Mouse (Mus musculus) liver, adult 2 months (tissue): ENCODE measurements around the gene Ppp1r14d. TPM values are rescaled to one million over a fixed set of nuclear protein-coding genes. Genes with fewer than 3 reads are reported as not detected.

ENCODE experiments used
- DNase-seq: peaks from one replicate; pipeline ENCODE4 v3.0.0-alpha.2; 2011; ENCODE audit warnings: low read depth, low spot score; ENCODE audit errors: extremely low read depth
- H3K27ac ChIP-seq: fragments of 200-500 bp; replicated peaks from 2 replicates; pipeline ENCODE4 v1.5.1; 2012; ENCODE audit warnings: low read depth, mild to moderate bottlenecking, control low read depth, inconsistent platforms, low read length; ENCODE audit not compliant: insufficient read depth
- H3K27me3 ChIP-seq: fragments of 200-500 bp; 2 replicates; pipeline ENCODE4 v1.6.1; 2012; ENCODE audit warnings: mild to moderate bottlenecking, moderate library complexity, low read length, inconsistent platforms; ENCODE audit not compliant: control insufficient read depth, insufficient read depth
- H3K36me3 ChIP-seq: fragments of 200-500 bp; 2 replicates; pipeline ENCODE4 v1.6.1; 2012; ENCODE audit warnings: low read length, inconsistent platforms; ENCODE audit not compliant: control insufficient read depth, insufficient read depth
- H3K4me1 ChIP-seq: fragments of 200-500 bp; 2 replicates; pipeline ENCODE4 v1.6.1; 2011; ENCODE audit warnings: low read length; ENCODE audit not compliant: control insufficient read depth, insufficient read depth
- H3K4me3 ChIP-seq: fragments of 200-500 bp; 2 replicates; pipeline ENCODE4 v1.5.1; 2011; ENCODE audit warnings: low read depth, mild to moderate bottlenecking, control low read depth, low read length, moderate library complexity; ENCODE audit not compliant: insufficient read depth
- H3K79me2 ChIP-seq: fragments of 200-500 bp; 2 replicates; pipeline ENCODE4 v1.6.1; 2012; ENCODE audit warnings: inconsistent platforms, mild to moderate bottlenecking, low read length, moderate library complexity; ENCODE audit not compliant: control insufficient read depth, insufficient read depth
- H3K9ac ChIP-seq: fragments of 200-500 bp; 2 replicates; pipeline ENCODE4 v1.6.1; 2012; ENCODE audit warnings: low read depth, mild to moderate bottlenecking, control low read depth, inconsistent platforms, low read length
- CTCF ChIP-seq: fragments of 200-500 bp; IDR thresholded peaks from 2 replicates; pipeline ENCODE4 v1.5.1; 2011; ENCODE audit warnings: low read depth, low read length, control low read depth
- POLR2A ChIP-seq: fragments of 200-500 bp; IDR thresholded peaks from 2 replicates; pipeline ENCODE4 v1.6.1; 2011; ENCODE audit warnings: low read length, control low read depth; ENCODE audit not compliant: insufficient read depth; ENCODE audit errors: extremely low read depth
- WGBS: fragments of 180-500 bp; shearing (Covaris S2); methylation state at CpG from one replicate; pipeline ENCODE4 v1.1.7; 2018; 5-methylcytosine and 5-hydroxymethylcytosine counted together
- polyA plus RNA-seq: library from polyadenylated mRNA; depleted of rRNA; stranded (reverse); fragments of >200 nt; gene quantifications from 2 replicates; pipeline ENCODE4 v1.2.3, GENCODE M21; 2012
- total RNA-seq: library from RNA; depleted of rRNA; stranded (reverse); fragments of >200 nt; gene quantifications from 2 replicates; pipeline ENCODE4 v1.2.3, GENCODE M21; 2014

The Ppp1r14d gene
- total and polyA plus RNA-seq, 2 experiments, result 0.11 TPM; not detected in 1

DNA sequence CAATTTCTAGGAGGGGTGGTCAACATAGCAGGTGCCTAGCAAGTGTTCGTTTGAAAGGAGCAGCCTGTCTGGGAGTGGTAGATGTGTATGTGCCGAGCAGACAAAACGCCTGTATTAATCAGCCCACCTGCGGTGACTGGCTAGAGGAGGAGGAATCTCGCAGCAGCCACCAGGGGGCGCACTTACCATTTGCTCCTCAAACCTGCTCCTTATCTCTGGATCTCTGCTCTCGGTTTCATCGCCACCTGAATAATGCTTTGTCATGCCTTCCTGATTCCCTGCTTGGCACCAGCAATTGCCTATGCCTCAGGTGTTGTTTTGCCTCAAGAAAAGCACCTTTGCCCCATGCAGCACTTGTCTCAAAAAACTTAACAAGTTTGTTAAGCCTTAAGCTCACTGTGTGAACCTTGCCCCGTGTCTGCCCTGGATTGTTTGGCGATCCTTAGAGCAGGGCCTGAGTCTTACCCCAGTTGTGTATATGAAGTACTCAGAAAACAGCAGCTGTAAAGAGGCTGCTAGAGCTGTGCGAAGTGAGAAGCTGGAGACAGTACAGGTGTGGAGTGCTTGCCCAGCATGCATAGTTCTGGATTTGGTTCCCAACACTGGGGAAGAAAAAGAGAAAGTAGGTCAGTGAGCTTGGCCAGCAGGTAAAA lies 21.2 kb upstream of the Ppp1r14d start:
- peak overlapping the region; percentile 76 for H3K27ac ChIP-seq
- peak; percentile 80 for DNase-seq
- H3K4me1 ChIP-seq, result peaks cover 6% of the 10 kb centered on the region
- TF ChIP-seq CTCF (peak; percentile 94), POLR2A (no peak)
- no peaks in the 10 kb centered on the region for H3K79me2 ChIP-seq
- H3K9ac ChIP-seq, result peak overlapping the region; percentile 41; the same call in 1 of the 2 replicates
- H3K27me3 ChIP-seq, result no peaks in the 10 kb centered on the region
- H3K36me3 ChIP-seq, result no peaks in the 10 kb centered on the region
- WGBS, result 4% methylated on average over 11 of the region's 11 CpGs
- H3K4me3 ChIP-seq, result no peak overlapping the region

DNA sequence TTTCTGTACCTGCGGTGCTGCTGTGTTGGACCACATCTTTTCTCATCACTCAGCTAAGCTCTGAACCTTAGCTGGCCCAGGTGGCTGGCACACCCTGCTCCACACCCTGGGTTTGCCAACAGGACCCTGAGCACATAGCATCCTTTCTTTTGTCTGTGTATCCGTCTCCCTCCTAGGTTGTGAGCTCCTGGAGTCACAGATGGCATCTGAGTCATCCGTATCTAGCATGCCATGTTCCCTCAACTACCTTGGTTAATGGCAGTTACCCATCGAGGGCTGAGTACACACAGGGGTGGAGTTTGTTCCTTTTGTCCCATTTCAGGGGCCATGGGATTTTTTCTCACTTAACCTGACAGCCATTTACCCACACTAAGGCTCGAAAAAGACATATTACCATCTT lies 20.7 kb upstream of the Ppp1r14d start:
- no peak overlapping the region for H3K9ac ChIP-seq
- H3K79me2 ChIP-seq, result no peaks in the 10 kb centered on the region
- H3K4me3 ChIP-seq, result no peak overlapping the region
- TF ChIP-seq POLR2A, result no peak
- TF ChIP-seq CTCF, result no peak
- H3K36me3 ChIP-seq, result no peaks in the 10 kb centered on the region
- 63% methylated on average over 5 of the region's 5 CpGs for WGBS
- H3K27me3 ChIP-seq, result no peaks in the 10 kb centered on the region
- DNase-seq, result no peak
- H3K27ac ChIP-seq, result no peak overlapping the region
- peaks cover 6% of the 10 kb centered on the region for H3K4me1 ChIP-seq

DNA sequence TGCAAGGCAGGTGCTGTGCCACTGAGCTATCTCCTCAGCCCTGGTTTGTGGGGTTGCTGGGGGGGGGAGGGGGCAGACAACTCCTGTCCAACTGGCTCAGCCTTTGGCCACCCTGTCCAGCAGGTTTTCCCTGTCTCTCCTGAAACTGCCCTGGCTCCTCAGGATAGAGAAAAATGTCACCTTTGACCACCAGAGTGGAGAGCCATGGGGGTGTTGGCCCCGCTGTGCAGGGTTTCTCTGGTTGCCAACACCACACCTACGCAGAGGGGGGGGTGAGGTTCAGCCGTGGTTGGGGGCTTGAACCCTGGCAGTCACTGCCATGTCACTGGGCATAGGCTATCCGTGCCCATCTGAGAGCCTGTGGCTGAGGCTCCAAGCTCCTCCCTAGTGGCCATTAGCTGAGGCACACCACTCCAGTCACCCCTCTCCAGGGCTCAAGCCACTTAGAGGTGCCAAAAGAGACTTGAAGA lies 19.9 kb upstream of the Ppp1r14d start:
- peaks cover 6% of the 10 kb centered on the region for H3K4me1 ChIP-seq
- no peak overlapping the region for H3K27ac ChIP-seq
- TF ChIP-seq POLR2A (no peak), CTCF (no peak)
- no peak overlapping the region for H3K4me3 ChIP-seq
- H3K27me3 ChIP-seq, result no peaks in the 10 kb centered on the region
- no peak for DNase-seq
- WGBS, result 67% methylated on average over 4 of the region's 4 CpGs
- no peaks in the 10 kb centered on the region for H3K79me2 ChIP-seq
- no peaks in the 10 kb centered on the region for H3K36me3 ChIP-seq
- H3K9ac ChIP-seq, result no peak overlapping the region

DNA sequence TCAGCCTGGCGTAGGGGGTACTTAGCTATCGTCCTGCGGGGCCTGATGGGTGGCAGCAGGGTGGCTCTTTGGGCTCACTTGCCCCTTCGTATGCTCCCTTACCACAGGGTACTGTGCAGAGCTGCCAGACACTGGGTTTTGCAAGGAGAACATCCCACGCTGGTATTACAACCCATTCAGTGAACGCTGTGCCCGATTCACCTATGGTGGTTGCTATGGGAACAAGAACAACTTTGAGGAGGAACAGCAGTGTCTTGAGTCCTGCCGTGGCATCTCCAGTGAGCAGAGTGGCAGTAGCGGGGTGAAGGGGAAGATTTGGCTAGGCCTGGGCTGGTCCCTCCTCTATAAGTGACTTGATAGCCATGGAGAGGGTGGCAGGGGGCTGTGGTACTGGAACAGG lies 18.2 kb upstream of the Ppp1r14d start:
- no peak for DNase-seq
- Histone ChIP-seq H3K4me3 (no peak overlapping the region), H3K79me2 (no peaks in the 10 kb centered on the region), H3K4me1 (peaks cover 6% of the 10 kb centered on the region), H3K27ac (no peak overlapping the region), H3K9ac (no peak overlapping the region), H3K36me3 (no peaks in the 10 kb centered on the region), H3K27me3 (no peaks in the 10 kb centered on the region)
- 90% methylated on average over 9 of the region's 9 CpGs for WGBS
- no peak for TF ChIP-seq CTCF
- no peak for TF ChIP-seq POLR2A

DNA sequence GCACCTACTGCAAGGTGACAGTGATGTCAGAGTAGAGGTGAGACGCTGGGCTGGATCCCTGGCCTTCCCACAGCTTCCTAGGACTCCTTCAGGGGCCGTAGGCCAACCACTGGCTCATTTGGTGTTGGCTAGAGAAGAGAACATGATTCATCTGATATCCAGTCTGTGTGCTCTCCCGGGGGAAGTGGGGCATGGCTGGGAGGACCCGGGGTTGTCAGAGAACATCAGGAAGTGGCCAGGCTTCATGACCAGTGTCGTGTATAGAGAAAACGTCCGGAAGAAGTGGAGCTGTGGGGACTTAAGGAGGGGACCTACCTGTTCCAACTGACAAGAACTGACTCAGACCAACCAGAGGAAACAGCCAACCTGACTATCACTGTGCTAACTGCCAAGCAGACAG lies 15.5 kb upstream of the Ppp1r14d start:
- H3K4me1 ChIP-seq, result no peaks in the 10 kb centered on the region
- no peaks in the 10 kb centered on the region for H3K27me3 ChIP-seq
- H3K9ac ChIP-seq, result no peak overlapping the region
- no peaks in the 10 kb centered on the region for H3K36me3 ChIP-seq
- H3K4me3 ChIP-seq, result no peak overlapping the region
- TF ChIP-seq CTCF (no peak), POLR2A (no peak)
- H3K27ac ChIP-seq, result no peak overlapping the region
- 81% methylated on average over 7 of the region's 7 CpGs for WGBS
- H3K79me2 ChIP-seq, result no peaks in the 10 kb centered on the region
- no peak for DNase-seq

DNA sequence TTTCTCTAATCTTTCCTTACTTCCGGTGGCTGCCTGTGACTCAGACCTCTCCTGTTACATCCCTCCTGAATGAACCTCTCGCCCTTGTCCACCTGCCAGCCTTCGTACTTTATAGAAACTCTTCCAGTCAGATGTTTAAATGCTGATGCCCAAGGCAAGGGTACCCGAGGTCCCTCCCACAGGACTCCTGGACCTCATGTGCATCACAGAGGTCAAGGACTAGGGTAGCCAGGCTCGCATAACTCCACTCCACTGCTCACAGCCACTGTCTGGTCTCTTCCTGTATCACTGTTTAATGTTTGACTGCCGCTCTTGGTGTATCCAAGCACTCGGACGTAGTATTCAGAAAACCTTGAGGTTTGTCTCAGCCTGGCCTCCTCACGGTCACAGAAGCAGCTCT lies 12.8 kb upstream of the Ppp1r14d start:
- TF ChIP-seq POLR2A (no peak), CTCF (no peak)
- Histone ChIP-seq H3K4me3 (no peak overlapping the region), H3K79me2 (no peaks in the 10 kb centered on the region), H3K27ac (no peak overlapping the region), H3K9ac (no peak overlapping the region), H3K4me1 (no peaks in the 10 kb centered on the region), H3K27me3 (peaks cover 6% of the 10 kb centered on the region), H3K36me3 (no peaks in the 10 kb centered on the region)
- 51% methylated on average over 9 of the region's 9 CpGs for WGBS
- DNase-seq, result no peak
